Mouse (Mus musculus) skeletal muscle tissue, postnatal 0 days (tissue): Measurements from ENCODE around the gene Hp1bp3. TPM values are rescaled to one million over a fixed set of nuclear protein-coding genes. Genes with fewer than 3 reads are reported as not detected.

ENCODE experiments used
- polyA plus RNA-seq: library from polyadenylated mRNA; unstranded; fragments of >200 nt; fragmentation: Nextera tagmentation; extraction: Ambion mirVana; gene quantifications from 2 replicates; pipeline ENCODE4 v1.2.1, GENCODE M21; 2015

Hp1bp3 gene
- polyA plus RNA-seq, result 72.3 and 73.4 TPM in 2 replicates

DNA sequence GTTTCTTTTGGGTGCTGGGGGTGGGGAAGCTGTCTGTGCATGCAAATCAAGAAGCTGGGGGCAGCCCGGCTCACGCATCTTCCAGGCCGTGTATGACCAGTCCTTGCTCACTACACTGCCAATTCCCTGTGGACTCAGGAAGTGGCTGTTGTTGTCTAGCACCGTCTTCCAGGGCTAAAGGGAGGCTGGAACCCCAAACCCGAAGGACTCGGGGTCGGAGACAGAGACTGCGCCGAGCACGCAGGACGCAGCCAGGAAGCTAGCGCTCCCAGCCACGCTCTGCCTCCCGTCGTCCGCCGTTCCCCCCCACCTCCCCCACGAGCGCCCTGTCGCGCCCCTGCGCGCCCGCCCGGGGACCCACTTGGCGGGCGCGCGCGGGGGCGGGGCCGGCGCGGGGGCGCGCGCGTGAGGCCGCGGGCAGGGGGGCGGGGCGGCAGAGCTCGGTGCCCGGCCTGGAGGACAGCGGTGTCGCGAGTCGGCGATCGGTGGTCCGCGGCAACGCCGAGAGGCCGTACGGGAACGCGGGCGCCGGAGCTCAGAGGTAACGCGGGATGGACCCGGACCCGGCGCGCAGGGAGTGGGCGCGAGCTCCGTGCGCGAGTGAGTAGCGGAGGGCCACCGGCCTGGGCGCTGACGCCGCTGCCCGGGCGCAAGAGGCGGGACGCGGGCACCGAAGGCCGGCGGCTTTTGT, at the start of gene Hp1bp3:
TSS of gene Hp1bp3 (plus strand) at position 97 of the 691 bp plus-strand sequence.

DNA sequence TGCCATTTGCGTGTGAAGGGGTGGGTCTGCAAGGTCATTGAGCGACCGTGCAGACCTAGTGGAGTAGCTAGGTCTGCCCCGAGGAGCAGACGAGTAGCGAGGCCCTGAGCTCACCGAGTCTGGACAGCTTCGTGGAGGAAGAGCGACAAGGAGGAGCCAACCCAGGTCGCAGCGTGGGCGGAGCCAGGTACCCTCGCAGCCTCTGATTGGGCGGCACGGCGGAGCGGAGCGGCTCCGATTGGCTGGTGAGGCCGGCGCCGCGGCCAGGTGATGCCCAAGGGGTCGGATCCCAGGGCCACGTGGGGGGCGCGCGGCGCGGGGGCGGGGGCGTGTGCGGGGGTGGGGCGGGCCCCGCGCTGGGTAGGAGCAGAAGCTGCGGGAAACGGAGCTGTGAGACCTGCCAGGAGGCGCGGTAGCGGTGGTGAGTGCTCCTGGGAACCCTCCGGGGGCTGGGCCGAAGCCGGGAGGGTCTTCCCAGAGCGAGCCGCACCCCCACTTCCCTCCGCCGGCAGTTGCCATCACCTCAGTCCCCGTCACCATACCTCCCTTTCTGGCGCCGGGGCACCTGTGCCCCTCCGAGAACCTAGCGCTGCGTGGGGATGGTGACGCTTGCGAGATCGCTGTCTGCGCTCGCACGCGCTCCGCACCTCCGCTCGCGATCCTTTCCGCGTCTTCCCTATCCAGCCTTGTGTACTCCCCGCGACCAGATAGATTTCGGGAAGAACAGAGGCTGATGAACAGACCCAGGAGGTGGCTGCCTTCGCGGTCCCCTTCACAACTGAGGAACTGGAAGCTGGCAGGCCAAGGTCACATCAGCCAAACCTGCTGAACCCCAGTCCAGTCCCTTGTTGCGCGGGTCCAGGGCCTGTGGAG, 34.2 kb downstream of the Hp1bp3 start, which contains the start of the genes Sh2d5 and Kif17:
TSS of gene Sh2d5 (plus strand) at position 316 of the 873 bp plus-strand sequence.
TSS of gene Kif17 (plus strand) at position 348 of the 873 bp plus-strand sequence.

Other genes starting within 250 kb of the Hp1bp3 start
- 18.8 and 19.4 TPM in 2 replicates for gene Eif4g3, start 223.3 kb upstream of the Hp1bp3 start, polyA plus RNA-seq
- gene Sh2d5, start 34.1 kb downstream of the Hp1bp3 start, polyA plus RNA-seq, result not detected in 2 replicates
- 0.27 and 0.32 TPM in 2 replicates for gene Kif17, start 34.1 kb downstream of the Hp1bp3 start, polyA plus RNA-seq
- gene Ddost, start 88.4 kb downstream of the Hp1bp3 start, polyA plus RNA-seq, result 136 and 166 TPM in 2 replicates
- gene Pink1, start 110.0 kb downstream of the Hp1bp3 start, polyA plus RNA-seq, result 111 and 152 TPM in 2 replicates
- gene Cda, start 151.7 kb downstream of the Hp1bp3 start, polyA plus RNA-seq, result 3.4 and 3.7 TPM in 2 replicates
- 0.05 TPM in 1 of 2 replicates, not detected in the other for gene Fam43b, start 180.2 kb downstream of the Hp1bp3 start, polyA plus RNA-seq
- gene Mul1, start 218.4 kb downstream of the Hp1bp3 start, polyA plus RNA-seq, result 16.6 and 16.9 TPM in 2 replicates
- gene Camk2n1, start 238.0 kb downstream of the Hp1bp3 start, polyA plus RNA-seq, result 1.9 and 2.4 TPM in 2 replicates